Mouse (Mus musculus) cerebellum, postnatal 10 days (tissue): Measurements from ENCODE around the gene Amtn.
A peak's percentile ranks its signal among the peaks of the same experiment; 100 is the strongest.
"Not testable (repeated sequence)": the region's sequence is repeated elsewhere in the genome, so short reads cannot be mapped to it uniquely, and the experiment has no call there.

ENCODE experiments used
- DNase-seq, 2 experiments: peaks; one replicate each; pipeline ENCODE4 v3.0.0; 2021; ENCODE audit warnings: mixed read lengths in 2 of 2

Gene Amtn

DNA sequence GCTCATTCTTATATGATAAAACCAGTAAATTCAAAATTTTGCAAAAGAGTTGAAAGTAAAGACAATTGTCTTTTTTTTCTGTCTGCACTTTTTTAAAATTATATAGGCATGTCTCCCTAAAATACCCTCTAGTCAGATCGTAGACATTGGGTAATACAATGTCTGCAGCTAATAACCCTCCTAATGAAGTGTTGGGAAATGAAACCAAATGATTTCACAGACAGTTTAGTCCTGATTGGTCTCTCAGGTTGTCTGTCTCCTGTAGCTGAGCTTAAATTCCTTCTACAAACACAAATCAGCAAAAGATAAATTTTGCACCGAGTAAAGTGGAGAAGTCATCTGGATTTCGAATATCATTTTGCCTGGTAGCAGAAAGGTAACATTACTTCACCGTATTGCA, at the start of gene Amtn:
Amtn (plus strand) TSS at position 301 of the 400 bp plus-strand sequence.
- DNase-seq = no peak

DNA sequence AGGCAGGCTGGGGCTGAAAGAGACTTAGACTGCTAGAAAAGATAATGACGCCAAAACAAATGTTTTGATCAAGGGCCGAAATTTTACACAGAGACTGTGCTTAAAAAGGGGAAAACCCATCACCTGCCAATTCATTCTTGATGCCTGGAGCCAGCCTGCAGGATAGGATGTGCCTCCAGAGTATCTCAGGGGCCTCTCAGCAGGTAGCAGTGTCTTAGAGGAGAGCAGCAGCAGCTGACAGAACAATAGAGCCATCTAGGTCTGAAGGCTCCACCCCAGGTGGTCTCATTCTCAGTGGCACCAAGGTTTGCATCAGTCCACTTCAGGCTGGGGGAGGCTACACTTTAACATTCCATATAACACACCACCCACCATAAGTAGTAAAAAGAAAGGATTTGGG, 27.4 kb upstream of the Amtn start:
- not testable (repeated sequence) for DNase-seq

DNA sequence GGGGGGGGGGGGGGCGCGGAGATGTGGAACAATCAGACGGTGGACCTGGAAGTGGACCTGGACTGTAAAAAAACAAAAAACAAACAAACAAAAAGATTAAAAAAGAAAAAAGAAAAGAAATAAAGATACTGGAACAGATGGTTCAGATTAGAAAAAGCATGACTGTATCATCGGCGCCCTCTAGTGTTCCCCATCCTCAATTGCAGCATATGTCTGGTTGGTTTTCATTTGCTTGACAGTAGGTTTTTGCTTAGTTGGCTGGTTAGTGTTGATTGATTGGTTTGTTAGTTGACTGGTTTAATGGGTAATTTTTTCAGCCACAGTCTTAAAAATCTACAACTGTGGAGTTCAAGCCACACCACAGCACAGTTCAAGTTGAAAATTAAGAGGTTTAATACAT, 11.1 kb upstream of the Amtn start:
- peak; percentile 42 to 55 for DNase-seq

DNA sequence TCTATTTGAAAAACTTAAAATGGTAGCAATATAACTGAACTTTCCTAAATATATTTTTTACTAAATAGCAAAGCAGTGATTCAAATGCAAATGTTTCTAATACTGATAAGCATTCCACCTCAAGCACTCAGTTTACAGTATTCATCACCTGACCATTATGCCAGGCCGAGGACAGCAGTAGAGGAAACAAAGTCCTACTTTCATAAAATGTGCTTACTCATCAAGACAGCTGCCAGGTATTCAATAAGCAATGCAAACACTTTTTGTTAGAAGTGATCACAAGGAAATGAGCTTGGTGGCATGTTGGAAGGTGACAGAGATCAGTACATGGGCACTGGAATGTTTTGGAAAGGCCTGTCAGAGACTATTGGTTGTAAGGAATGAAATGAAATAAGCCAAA, 9.0 kb upstream of the Amtn start:
- DNase-seq = no peak

DNA sequence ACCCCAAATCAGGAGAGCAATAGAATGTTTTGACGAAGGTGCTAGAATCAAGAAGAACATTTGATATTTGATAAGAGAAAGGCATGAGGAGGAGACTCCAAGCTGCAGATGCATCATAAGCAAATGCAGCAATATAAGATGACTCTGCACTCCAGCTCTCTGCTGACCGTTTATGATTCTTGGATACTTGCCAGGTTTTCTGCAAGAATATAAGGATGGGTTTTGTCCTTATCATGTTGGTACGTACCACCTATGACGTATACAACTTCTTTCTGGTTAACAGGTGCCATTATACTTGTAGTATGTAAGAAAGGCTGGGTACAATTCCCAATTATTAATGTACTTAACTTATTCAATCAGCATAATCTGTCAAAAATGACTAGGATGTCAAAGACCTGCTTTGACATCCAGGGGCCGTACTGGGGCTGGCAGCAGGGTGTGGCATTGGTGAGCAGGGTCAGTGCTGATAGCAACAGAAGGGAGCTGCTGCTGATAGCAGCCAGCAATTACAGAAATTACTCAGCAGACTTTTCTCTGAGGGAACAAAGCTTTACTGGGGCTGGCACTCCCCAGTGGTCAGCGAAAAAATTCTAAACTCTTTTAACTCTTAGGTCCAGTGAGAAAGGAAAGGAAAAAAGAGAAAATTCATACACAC, 5.2 kb upstream of the Amtn start:
- DNase-seq = no peak

DNA sequence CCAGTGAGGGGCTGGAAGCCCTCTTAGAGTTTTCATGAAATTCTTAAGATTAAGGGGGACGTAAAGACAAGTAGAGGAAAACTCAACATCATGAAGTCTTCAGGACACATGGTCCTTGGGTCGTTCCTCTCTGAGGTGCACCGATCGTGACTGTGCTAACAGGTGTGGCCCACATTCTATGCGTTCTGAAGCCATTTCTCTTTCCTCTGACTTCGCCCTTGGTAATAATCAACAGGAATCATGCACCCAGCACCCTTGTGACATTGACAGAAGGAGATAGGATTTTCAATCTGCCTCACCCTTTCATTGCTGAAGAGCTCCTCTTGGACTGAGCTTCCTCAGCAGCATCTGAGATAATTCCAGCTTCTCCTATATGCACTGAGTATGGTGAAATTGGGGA, 3.3 kb upstream of the Amtn start:
- DNase-seq = no peak

DNA sequence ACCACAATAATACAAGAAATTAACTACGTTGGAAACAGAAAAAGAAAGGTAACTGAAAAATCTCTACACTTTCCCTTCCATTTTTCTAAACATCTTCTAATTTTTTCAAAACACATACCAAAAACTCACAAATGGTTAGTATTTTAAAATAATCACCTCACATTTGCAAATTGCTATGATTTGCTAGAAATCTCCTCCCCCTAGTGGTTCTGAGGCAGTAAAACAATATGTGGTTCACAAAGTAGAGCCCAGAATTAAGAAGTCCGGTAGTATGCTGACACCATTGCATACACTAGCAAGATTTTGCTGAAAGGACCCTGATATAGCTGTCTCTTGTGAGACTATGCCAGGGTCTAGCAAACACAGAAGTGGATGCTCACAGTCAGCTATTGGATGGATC, 16.1 kb downstream of the Amtn start:
- not testable (repeated sequence) for DNase-seq

DNA sequence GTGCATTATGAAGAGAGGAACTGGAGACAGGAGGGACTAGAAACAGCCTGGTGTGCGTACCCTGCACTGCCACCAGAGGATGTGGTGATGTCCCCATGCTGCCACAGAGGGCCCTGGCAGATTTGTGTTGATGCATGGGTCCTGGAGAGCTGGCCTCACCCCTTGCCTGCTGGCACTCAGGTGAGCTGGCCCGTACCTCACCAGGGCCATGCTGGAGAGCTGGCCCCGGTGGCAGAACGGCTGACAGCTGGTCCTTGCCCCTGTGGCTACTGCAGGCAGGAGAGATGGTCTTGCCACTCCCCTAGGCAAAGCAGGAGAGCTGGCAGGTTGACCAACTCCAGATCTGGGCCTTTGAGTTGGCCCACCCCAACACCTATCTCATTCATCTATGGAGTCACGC, 22.7 kb downstream of the Amtn start:
- DNase-seq = peak; percentile 56 to 77

DNA sequence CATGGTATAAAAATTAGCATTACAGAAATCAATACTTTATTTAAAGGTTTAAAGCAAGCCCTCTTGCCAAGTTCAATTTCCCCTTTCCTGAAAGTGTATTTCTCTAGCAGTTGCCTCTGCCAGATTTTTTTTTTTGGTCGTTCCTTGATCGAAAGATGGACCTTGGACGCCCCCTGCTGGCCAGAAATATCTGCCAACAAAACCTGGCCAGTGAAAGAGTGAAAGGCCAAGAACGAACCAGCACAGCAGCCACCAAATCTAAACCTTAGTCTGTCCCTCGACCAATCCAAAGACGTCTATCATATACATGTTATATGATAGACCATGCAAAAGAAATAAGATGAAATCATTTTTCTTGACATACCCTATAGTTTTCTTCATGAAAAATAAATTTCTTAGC, 23.9 kb downstream of the Amtn start:
- peak; percentile 96 to 98 for DNase-seq

DNA sequence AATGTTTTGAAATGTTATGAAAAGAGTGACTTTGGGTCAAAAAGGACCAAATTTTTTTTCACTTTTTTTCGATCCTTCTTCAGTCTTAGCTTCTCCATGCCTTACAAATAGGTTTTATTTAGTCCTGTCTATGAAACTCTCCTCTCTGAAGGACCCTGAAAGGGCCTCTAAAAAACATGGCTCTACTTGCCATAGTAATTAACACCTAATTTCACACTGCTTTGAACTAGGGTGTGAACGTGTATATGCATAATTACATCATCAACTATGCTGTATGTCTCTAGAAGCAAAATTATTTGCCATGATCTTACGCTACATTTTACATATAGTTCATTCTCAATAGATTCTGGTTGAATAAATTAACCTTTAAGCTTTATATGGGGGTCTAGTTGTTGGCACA, 25.6 kb downstream of the Amtn start:
- no peak for DNase-seq

DNA sequence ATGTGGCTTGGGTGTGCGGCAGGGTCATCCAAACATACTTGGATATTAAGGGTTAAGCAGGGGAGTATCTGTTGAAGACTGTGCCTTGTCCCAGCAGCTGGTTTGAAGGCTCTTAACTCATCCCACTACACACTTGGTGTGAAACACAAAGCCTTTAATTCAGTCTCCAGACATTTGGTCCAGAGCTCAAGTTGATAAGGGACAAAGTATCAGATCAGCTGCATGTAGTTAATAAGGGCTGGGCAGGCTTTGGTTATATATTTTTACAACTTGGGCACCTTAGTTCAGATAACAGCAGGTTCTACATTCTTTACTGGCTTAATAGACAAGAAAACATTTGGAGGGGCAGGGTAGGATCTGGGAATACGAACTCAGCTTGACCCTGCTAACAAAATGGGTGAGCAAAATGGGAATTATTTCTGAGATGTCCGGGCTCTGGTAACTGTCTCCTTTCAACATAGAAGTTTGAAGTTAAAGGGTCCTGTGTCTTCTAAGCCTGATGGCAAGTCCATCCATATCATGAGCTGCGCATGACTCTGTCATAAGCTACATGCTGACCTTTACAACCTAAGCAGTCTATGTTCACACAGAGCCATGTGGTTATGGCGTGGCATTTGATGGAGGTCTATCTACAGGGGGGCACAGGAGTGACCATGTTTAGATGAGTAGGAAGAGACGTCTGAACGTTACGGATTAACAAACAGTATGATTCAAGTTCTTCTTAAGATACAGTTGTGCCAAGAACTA, 44.6 kb downstream of the Amtn start:
- no peak for DNase-seq

DNA sequence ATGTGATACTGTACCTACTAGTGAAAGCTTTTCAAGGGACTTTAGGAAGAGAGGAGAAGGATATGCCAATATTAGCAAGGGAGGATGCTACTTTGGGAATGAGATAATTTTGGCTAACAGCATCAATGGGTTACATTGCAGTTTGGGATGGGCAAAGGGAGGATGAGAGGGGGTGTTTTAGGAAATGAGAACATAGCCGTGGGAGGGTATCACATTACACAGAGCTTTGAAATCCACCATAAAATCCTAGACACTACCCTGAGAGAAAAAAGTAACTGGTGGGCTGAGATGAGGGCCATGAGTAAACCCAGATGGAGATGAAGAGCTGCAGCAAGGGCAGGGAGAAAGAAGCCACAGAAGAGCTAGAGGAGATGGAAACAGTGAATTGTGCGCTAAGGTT, 49.0 kb downstream of the Amtn start:
- DNase-seq = not testable (repeated sequence)

DNA sequence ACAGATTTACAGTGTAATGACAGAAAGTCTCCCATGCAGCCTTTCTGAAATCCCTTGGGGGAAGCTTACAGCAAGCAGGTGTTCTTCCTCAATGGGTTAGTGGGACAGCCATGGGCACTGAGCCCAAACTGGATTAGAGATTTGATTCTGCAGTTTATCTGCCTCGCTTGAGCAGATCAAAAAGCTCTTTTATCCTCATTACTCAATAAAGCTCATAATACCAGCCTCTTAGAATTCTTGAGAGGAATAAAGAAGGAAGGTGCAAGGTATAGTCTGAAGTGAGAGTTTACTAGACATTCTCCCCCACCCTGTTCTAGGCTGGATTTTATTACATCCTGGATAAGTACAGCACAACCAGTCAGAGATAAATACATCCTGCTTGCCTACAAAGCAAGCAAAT, 50.8 kb downstream of the Amtn start:
- peak; percentile 1 to 2 for DNase-seq
